Mouse (Mus musculus): ENCODE results near the gene Mcm3ap. TPM values are rescaled to one million over a fixed set of nuclear protein-coding genes. Genes with fewer than 3 reads are reported as not detected.

Gene Mcm3ap
- polyA plus RNA-seq, 1 experiment from 2014 or later = 67.5 TPM

- Histone ChIP-seq H3K4me2 (replicated peaks) (no peak overlapping the region), H3K4me3 (no peak overlapping the region), H3K9ac (replicated peaks) (no peak overlapping the region), H3K9me3 (no peaks in the 10 kb centered on the region), H3K27me3 (no peaks in the 10 kb centered on the region), H3K27ac (replicated peaks) (no peak overlapping the region), H3K36me3 (peaks cover 98% of the 10 kb centered on the region), H3K4me1 (no peaks in the 10 kb centered on the region)
- ATAC-seq (replicated peaks) = no peak
- 95% methylated on average over 8 of the region's 8 CpGs for WGBS
These were observed 79.5 kb downstream of the Mcm3ap start for GRCm38 (mm10) chr10:76548218-76548617.

- Histone ChIP-seq H3K27me3 (no peaks in the 10 kb centered on the region), H3K27ac (replicated peaks) (no peak overlapping the region), H3K36me3 (peaks cover 94% of the 10 kb centered on the region), H3K4me2 (replicated peaks) (no peak overlapping the region), H3K9ac (replicated peaks) (no peak overlapping the region), H3K4me1 (no peaks in the 10 kb centered on the region), H3K9me3 (no peaks in the 10 kb centered on the region), H3K4me3 (no peak overlapping the region)
- 88% methylated on average over 5 of the region's 5 CpGs for WGBS
- ATAC-seq (replicated peaks) = no peak; the same call in 1 of the 2 replicates
These were observed 81.7 kb downstream of the Mcm3ap start for GRCm38 (mm10) chr10:76550458-76550857.

DNA sequence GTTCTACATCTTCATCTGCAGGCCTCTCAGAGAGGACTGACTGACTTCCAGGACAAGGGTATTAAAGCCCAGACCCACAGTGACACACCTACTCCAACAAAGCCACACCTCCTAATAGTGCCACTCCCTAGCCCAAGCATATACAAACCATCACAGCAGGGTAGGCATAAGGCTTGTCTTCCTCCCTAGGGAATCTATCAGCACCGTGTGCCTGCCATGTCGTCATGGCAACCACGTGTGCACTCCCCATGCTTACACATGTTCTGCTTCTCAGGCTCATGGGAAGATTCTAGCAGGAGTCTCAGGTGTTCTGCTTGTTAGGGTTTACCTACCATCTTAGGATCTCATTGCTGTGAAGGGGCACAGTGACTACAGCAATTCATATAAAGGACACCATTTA, 82.8 kb downstream of the Mcm3ap start:
- H3K36me3 ChIP-seq = peaks cover 88% of the 10 kb centered on the region
- H3K4me1 ChIP-seq = no peaks in the 10 kb centered on the region
- no peak overlapping the region for H3K4me3 ChIP-seq
- no peak overlapping the region for H3K9ac ChIP-seq (replicated peaks)
- no peaks in the 10 kb centered on the region for H3K27me3 ChIP-seq
- WGBS = 73% methylated on average over 3 of the region's 3 CpGs
- H3K9me3 ChIP-seq = no peaks in the 10 kb centered on the region
- ATAC-seq (replicated peaks) = no peak
- H3K4me2 ChIP-seq (replicated peaks) = no peak overlapping the region
- no peak overlapping the region for H3K27ac ChIP-seq (replicated peaks)

- WGBS = 91% methylated on average over 5 of the region's 5 CpGs
- Histone ChIP-seq H3K4me1 (no peaks in the 10 kb centered on the region), H3K9me3 (no peaks in the 10 kb centered on the region), H3K4me3 (no peak overlapping the region), H3K27ac (replicated peaks) (no peak overlapping the region), H3K36me3 (peaks cover 65% of the 10 kb centered on the region), H3K27me3 (no peaks in the 10 kb centered on the region), H3K4me2 (replicated peaks) (no peak overlapping the region), H3K9ac (replicated peaks) (no peak overlapping the region)
- ATAC-seq (replicated peaks) = no peak
These were observed 85.3 kb downstream of the Mcm3ap start for GRCm38 (mm10) chr10:76554061-76554460.

- Histone ChIP-seq H3K9ac (replicated peaks) (no peak within 1 kb of the TSS), H3K4me1 (no peaks in the 10 kb centered on the region), H3K36me3 (no peaks in the 10 kb centered on the region), H3K9me3 (no peaks in the 10 kb centered on the region), H3K27ac (replicated peaks) (no peak within 1 kb of the TSS), H3K4me3 (no peak within 1 kb of the TSS), H3K27me3 (no peaks in the 10 kb centered on the region), H3K4me2 (replicated peaks) (no peak within 1 kb of the TSS)
- WGBS = 90% methylated on average over 10 of the region's 10 CpGs
- ATAC-seq (replicated peaks) = no peak
These were observed 93.2 kb downstream of the Mcm3ap start, which contains the start of gene Spatc1l for GRCm38 (mm10) chr10:76561972-76562371. TSS of gene Spatc1l (plus strand) at chr10:76562272.

Other genes with a start within 250 kb of the Mcm3ap start
- gene Prmt2, start 231.1 kb upstream of the Mcm3ap start, polyA plus RNA-seq (2015; fragmentation: Nextera tagmentation; extraction: Ambion mirVana) = 250 and 269 TPM in 2 replicates
- gene S100b, start 215.1 kb upstream of the Mcm3ap start, polyA plus RNA-seq (2015; fragmentation: Nextera tagmentation; extraction: Ambion mirVana) = 0.93 and 1.0 TPM in 2 replicates
- 13.4 and 16.4 TPM in 2 replicates for gene Dip2a, start 123.6 kb upstream of the Mcm3ap start, polyA plus RNA-seq (2015; fragmentation: Nextera tagmentation; extraction: Ambion mirVana)
- gene AC141477.1, start 28.5 kb upstream of the Mcm3ap start, polyA plus RNA-seq (2015; fragmentation: Nextera tagmentation; extraction: Ambion mirVana) = 1.6 TPM in 1 of 2 replicates, not detected in the other
- 10.6 and 12.7 TPM in 2 replicates for gene Pcnt, start 26.1 kb upstream of the Mcm3ap start, polyA plus RNA-seq (2015; fragmentation: Nextera tagmentation; extraction: Ambion mirVana)
- gene 2610028H24Rik, start 19.8 kb upstream of the Mcm3ap start, polyA plus RNA-seq (2015; fragmentation: Nextera tagmentation; extraction: Ambion mirVana) = not detected in 2 replicates
- 6.7 and 7.1 TPM in 2 replicates for gene Ybey, start 187 bp downstream of the Mcm3ap start, polyA plus RNA-seq (2015; fragmentation: Nextera tagmentation; extraction: Ambion mirVana)
- gene Lss, start 62.7 kb downstream of the Mcm3ap start, polyA plus RNA-seq (2015; fragmentation: Nextera tagmentation; extraction: Ambion mirVana) = 37.5 and 44.7 TPM in 2 replicates
- not detected in 2 replicates for gene Spatc1l, start 93.3 kb downstream of the Mcm3ap start, polyA plus RNA-seq (2015; fragmentation: Nextera tagmentation; extraction: Ambion mirVana)
- 0.08 TPM in 1 of 2 replicates, not detected in the other for gene Ftcd, start 106.7 kb downstream of the Mcm3ap start, polyA plus RNA-seq (2015; fragmentation: Nextera tagmentation; extraction: Ambion mirVana)
- 7.4 and 7.9 TPM in 2 replicates for gene Col6a2, start 154.7 kb downstream of the Mcm3ap start, polyA plus RNA-seq (2015; fragmentation: Nextera tagmentation; extraction: Ambion mirVana)

All from forebrain, embryonic 15.5 days (tissue).